Mouse (Mus musculus) layer of hippocampus, adult 8-10 months (tissue): ENCODE data around the gene Hivep3. TPM values are rescaled to one million over a fixed set of nuclear protein-coding genes. Genes with fewer than 3 reads are reported as not detected.

Source experiments
- DNase-seq, 2 experiments: peaks; one replicate each; pipeline ENCODE4 v3.0.0; 2022; ENCODE audit warnings: low spot score in 2 of 2
- total RNA-seq, 4 experiments: library from RNA; stranded (reverse); gene quantifications; 2 replicates each; pipeline ENCODE4 v1.2.4; 2022

Hivep3 gene
- total RNA-seq, 4 experiments from 2014 or later: 47.7 to 56.0 (median 51.0) TPM

DNA sequence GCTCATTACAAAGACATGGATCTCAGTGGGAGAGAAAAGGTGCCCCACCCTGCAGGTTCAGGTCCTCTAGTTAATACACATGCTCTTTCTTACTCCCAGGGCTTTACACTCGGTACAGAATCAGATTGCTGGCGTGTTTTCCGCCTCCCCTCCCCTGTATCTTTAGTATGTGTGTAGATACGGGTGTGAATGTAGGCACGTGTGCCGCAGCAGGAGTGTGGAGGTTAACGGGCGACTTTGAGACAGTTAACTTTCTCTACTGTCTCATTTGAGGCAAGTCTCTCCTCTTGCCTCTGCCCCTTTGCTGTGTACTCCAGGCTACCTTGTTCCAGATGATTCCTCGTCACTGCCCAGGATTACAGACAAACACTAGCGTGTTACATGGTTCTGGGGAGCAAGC lies 241.7 kb downstream of the Hivep3 start:
- no peak for DNase-seq

- no peak for DNase-seq
Measured at GRCm38 (mm10) chr4:119975822-119976221, 242.2 kb downstream of the Hivep3 start.

DNA sequence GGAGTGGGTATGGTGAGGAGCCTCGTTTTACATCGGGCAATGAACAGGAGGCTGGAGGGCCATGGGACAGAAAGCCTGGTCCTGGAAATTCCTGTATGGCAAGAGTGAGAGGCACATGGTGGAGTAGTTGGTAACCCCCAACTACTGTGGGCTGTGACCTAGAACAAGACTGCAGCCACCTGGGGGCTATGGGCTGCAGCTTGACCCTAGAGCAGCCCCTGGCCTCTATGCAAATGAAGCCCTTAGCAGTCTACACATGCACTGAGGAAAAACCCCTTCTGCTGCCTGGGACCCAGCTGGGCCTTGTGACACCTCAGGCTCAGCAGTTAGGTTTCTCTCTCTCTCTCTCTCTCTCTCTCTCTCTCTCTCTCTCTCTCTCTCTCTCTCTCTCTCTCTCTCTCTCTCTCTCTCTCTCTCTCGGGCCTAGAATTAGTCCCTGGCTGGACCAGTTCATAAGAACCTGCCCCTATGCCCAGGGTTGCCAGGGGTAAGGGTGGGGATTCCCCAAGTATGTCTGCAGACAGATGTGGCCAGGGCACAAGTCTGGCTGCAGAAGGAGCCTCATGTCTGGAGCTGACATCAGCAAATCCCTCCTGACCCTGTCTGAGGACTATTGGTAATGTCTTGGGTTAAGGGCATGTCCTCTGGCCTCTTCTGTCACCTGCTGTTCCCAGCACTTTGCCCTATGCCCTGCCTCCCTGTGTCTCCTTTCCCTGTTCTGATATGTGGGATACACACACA lies 243.0 kb downstream of the Hivep3 start:
- DNase-seq: no peak

DNA sequence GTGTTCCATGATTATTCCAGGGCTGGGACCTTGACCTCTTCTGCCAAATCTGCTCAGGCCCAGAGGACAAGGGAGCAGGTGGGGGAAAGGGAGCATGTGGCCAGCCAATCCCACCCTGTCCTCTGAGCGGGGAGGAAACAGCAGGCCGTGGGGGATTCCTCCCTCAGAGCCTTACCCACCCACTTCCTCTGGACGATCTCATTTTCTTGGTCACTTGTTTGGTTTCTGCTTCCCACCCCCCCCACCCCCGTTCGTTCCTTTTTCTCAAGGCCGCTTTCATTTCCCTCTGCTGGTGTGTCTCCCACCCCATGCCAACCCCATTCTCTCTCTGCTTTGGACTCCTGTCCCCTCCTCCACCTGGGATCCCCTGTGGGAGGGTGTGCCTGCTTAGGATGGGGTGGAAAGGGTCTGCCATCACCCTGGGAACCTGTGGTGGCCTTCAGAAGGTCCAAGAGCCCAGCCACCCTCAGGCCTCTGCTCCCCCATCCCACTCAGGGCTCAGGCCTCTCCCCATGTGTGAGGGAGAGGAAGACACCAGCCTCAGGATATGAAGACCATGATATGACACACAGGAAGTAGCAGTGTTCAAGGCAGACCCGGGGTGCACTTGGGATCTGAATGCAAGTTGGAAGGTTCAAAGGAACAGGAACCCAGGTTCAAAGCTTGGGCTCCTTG lies 244.4 kb downstream of the Hivep3 start:
- no peak for DNase-seq

DNA sequence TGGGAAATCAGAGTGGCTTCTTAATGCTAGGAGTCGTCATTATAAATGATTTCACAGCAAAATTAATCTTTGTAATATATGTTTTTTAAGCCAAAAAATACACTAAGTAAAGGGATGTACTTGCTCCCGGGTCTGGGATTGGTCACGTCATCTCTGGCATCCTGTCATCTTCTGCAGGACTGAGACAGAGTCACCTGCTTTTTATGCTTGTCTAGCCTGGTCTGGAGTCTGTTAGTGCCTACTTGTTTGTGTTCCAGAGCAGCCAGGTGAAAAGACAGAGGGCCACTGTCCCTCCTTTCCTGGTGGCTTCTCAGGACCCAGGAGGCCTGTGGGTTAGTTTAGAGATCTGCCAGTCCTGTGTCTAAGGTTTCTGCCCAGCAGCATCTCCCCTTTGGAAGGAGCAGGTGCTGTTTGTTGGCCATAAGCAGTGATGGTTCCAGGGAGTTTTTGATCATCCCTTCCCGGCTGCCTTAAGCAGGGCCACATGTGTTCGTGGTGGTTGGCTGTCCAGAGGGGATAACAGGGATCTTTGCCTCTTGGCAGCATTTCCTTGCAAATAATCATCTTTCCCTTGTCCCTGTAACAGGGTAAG lies 245.8 kb downstream of the Hivep3 start:
- DNase-seq: no peak

DNA sequence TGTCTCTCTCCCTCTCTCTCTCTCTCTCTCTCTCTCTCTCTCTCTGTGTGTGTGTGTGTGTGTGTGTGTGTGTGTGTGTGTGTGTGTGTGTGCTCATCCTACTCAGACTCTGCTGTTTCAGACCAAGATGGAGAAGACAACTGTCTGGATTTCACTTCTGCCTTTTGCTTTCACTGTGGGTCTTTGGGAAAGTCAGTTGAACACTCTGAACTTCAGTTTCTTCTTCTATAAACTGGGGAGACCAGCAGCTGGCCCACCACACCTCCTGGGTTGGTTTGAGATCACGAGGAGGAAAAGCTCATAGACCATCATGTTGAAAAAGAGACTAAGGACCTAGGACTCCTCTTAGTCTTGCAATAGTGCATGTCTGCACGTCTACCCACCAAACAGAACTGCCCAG lies 246.3 kb downstream of the Hivep3 start:
- no peak for DNase-seq

GRCm38 (mm10) chr4:119981047-119981720 lies 247.6 kb downstream of the Hivep3 start:
- DNase-seq: no peak

- no peak for DNase-seq
Measured at GRCm38 (mm10) chr4:119986065-119986464, 252.5 kb downstream of the Hivep3 start.

DNA sequence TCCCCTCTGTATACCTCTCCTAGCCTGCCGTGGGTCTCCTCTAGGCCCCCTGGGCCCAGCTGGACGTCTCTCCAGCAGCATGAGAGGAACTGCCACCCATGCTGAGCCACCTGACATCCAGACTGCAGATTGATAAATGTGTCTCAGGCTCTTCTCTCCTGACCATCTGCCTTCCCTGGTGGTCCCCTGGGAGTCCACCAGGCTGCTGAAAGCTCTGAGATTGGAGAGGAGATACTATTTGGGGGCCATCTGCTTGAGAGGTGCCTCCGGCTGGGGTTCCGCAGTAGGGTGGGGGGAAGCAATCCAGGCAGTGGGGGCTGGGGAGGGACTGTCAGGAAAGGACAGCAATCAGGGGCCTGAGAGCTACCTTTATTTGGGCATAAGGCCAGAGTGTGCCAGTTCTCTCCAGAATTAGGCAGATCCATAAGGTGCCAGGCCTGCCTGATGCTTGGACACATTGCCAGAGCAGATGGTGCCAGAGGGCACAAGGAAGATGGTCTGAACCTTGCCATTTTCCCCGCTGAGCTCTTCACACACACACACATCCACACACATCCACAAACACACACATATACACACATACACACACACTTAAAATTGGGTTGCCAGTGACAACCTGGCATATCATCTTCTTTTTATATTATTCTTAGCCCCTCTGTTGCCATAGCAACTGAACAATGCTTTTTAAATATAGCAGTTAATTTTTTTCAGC lies 253.2 kb downstream of the Hivep3 start:
- peak; percentile 55 to 66 for DNase-seq

- no peak for DNase-seq
Measured at GRCm38 (mm10) chr4:119987376-119988087, 253.9 kb downstream of the Hivep3 start.

DNA sequence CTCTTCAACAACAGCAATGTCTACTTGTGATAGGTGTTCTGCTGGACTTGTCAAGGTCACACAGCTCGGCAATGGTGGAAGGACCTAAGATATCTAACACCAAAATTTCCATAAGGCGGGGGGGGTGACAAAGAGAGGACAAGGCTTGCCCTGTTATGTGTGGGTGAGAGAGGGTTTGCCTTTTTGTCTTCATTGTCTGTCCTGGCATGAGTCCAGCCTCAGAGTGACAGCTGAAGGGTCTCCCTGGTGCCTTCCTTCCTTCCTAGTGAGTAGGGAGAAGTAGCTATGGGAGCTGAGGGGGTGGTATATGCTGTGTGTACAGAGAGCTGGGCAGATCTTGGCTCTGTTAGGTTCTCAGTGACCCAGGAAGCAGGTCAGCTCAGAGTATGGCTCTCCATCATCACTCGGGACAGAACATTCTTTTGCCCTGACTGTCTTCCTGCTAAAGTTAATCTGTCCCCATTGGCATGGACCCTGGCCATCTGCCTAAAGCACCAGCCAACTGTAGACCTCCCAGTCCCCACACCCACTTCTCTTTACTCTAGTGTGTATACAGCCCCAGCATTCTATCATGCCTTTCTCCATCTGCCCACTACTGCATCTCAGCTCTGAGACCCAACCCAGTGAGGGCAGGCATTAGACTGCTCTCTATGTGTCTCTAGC lies 255.6 kb downstream of the Hivep3 start:
- no peak for DNase-seq

DNA sequence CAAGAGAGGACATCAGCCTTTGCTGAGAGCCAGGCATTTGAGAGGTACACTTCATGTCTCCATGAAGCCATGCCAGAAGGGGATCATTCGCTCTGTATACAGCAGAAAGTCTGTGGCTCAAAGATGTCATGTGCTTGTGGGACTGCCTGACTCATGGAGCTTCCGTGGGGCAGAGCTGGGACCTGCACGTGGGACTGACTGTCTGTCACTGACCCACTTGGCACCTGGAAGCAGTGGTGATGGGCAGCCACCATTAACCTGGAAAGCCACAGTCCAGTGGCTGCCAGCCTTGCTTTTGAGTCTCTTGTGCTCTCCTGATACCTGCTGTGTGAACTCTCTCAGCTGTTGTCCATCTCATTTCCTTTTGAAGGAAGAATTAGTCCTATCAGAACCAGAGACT lies 256.8 kb downstream of the Hivep3 start:
- DNase-seq: no peak

GRCm38 (mm10) chr4:119990841-119991240 lies 257.3 kb downstream of the Hivep3 start:
- no peak for DNase-seq

DNA sequence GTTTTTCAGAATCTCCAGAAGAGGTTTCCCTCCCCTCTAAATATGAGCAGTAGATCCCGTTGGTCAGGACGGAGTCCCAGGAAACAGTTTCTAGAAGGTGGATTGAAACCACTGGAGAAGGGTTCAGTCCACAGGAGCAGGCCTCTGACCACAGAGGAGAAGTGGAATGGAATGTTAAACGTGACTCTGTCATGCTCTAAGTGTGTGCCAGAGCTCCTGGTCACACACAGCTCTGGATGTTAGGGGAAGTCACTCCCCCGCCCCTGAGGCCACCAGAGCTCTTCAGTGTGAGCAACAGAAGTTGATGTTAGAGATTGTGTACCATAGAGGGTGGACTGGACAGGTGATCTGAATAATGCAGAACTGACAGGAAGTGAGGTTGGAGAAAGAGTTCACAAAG lies 258.2 kb downstream of the Hivep3 start:
- DNase-seq: no peak

DNA sequence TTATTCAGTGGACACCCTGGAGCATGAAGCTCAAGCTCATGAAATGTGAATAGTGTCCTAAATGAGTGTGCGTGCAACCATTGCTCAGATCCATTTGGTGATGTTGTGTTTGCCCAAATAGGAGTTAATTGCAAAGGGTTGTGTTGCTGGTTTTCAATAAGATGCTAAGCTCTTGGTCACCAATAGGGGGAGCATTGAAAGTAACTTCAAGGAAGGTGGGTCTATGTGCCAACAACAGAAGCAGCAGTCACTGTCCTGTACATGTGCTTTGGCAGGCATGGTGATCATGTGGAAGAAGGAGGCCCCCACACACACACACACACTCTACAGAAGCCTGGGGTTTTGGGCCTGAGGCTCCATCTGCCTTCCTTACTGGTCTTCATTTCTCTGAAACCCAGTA lies 262.8 kb downstream of the Hivep3 start:
- no peak for DNase-seq

DNA sequence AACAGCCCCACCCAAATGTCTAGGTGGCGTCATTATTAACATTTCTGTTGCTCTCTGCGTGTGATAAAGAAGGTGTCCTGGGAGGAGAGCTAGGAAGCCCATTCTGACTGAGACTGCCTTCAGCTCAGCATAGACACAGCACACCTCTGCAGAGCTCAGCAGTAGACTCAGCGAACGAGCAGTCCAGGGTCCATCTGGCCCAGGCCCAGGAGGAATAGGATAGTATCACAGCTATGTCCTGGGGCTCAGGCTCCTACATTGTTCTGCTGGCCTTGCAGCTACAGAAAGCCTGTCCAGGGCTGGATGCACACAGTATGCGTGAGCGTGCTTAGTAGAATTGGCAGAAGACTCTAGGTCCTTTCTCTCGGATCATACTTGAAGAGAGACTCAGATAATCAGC lies 263.8 kb downstream of the Hivep3 start:
- DNase-seq: no peak

GRCm38 (mm10) chr4:119998911-119999310 lies 265.3 kb downstream of the Hivep3 start:
- DNase-seq: no peak

DNA sequence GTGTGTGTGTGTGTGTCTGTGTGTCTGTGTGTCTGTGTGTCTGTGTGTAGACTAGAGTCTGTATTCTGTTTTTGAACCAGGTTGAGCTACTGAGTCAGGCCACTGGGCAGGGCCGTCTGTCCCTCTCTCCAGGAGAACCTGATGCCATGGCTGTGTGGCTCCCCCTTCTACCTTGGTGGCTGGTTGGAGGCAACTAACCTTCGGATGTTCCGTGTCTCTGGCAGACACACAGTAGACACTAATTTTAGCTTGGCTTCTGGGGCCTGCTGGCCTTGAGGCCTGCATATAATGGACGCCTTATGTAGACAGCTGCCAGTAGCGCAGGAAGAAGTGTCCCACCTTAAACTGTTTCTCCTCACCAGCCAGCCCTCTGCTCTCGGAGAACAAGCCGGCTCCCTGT lies 267.3 kb downstream of the Hivep3 start:
- no peak for DNase-seq

DNA sequence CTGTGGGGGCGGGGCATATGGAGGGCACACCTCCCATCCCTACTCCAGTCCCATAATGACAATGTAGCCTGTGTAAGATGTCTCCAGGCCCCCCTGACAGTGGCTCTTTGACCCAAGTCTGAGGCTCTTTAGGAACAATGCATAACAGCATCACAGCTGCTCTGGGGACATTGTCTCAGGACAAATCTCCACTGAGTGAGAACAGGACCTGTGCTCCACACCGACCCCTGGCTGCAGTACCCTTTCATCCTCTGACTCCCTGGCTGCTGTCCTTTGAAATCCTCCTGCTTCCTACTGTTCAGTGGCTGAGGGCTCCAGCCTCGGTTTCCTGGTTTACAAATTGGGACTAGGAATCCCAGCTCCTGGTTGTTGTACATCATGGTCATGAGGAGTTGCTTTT lies 269.4 kb downstream of the Hivep3 start:
- no peak for DNase-seq

DNA sequence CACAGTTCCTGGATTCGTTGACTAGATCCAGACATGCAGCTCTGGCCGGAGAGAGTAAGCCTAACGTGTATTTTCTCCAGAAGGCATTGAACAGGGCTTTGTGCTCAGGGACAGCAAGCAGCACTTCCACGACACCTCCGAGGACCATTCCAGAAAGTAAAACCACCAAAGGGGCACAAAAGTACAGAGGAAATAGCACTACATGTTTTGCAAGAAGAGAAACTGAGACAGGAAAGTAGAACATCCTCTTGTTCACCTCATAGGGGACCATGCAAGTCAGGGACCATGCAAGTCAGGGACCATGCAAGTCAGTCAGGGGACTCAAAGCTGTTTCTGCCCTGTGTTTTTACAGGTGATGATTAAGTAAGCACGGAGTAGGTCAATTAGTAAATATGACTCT lies 272.5 kb downstream of the Hivep3 start:
- DNase-seq: no peak
